Mouse (Mus musculus): ENCODE data around the gene Tbx2. TPM values are rescaled to one million over a fixed set of nuclear protein-coding genes. Genes with fewer than 3 reads are reported as not detected.

Tbx2 gene
- polyA plus RNA-seq (2015; fragmentation: Nextera tagmentation; extraction: Ambion mirVana) = 2.9 and 3.1 TPM in 2 replicates

DNA sequence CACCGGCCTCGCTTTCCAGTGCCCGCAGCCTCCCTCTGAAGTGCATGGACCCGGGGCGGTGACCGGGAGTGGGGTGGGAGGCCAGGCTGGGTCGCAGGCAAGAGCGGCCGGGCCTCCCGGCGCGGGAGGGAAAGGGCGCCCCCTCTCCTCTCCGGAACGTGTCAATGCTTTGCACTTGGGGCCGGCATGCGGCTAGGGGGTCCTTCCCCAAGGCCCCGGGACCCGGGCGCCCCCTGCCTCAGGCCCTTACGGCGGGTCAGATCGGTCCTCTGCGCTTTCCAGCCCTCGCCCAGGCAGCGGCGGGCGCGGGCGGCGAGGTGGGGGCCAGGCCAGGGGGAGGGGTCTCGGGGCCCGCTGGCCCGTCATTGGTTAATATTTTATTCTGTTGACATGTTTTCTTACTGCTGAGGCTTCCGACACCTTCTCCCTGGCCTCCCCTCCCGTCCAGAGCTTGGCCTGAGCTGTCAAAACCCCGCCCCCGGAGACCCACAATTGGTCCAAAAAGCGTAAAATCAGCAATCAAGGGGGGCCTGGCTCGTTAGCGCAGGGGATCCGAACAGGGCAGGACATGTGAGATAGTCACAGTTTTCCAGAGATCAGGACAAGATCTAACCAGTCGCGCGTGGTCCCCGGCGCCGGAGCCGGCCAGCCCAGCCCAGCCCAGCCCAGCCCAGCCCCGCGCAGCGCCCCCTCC, at the start of gene Tbx2:
Gene Tbx2 (plus strand): TSS at position 321 of the 694 bp plus-strand sequence.
- Histone ChIP-seq H3K27ac (ENCODE audit: low read length) (peak within 1 kb of the TSS; percentile 89), H3K9me3 (replicated peaks; ENCODE audit: control insufficient read depth, low read length) (no peaks in the 10 kb centered on the region), H3K36me3 (ENCODE audit: control insufficient read depth, insufficient read depth, low read length) (no peaks in the 10 kb centered on the region), H3K4me2 (ENCODE audit: low read depth, low read length) (peak within 1 kb of the TSS; percentile 93), H3K4me3 (replicated peaks; ENCODE audit: low read length) (peak within 1 kb of the TSS; percentile 66), H3K4me1 (ENCODE audit: control insufficient read depth, insufficient read depth, low read length) (peaks cover 27% of the 10 kb centered on the region), H3K9ac (ENCODE audit: low read length) (peak within 1 kb of the TSS; percentile 91), H3K27me3 (ENCODE audit: control insufficient read depth, insufficient read depth, low read length) (peaks cover 52% of the 10 kb centered on the region)
- ATAC-seq (ENCODE audit: insufficient read depth, low FRiP score) = peak; percentile 77
- 1% methylated on average over 52 of the region's 52 CpGs for WGBS

DNA sequence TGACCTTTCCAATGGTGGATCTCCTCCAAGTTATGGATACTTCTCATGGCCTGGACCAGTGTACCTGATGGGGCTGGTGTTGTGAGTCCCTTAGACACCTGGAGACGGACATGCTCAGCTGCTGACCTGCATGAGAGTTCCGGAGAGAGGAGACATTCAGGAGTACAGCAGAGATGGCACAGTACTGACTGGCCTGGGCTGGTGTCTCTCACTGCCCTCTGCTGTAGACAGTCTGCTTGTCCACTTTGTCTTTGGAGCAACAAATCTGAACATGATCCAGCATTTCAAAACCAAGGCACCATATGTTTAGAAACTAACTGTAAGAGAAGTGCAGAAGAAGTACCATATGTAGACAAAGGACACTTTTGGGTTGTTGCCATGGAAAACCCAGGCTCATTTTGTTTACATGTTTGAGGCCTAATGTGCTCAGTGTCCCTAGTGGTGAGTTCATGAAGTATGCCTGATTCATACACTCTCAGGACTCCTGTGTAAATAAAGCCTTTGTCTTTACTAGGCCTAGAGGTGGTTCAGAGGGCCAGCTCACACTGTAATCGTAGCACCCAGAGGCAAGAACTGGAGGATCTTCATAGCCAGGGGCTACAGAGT, 46.1 kb upstream of the Tbx2 start:
- Histone ChIP-seq H3K9ac (ENCODE audit: low read length) (no peak overlapping the region), H3K4me1 (ENCODE audit: control insufficient read depth, insufficient read depth, low read length) (peaks cover 11% of the 10 kb centered on the region), H3K4me2 (ENCODE audit: low read depth, low read length) (no peak overlapping the region), H3K27me3 (ENCODE audit: control insufficient read depth, insufficient read depth, low read length) (no peaks in the 10 kb centered on the region), H3K27ac (ENCODE audit: low read length) (0 out of 2 replicates have a peak overlapping the region, but pooled peaks have one; percentile 1), H3K4me3 (replicated peaks; ENCODE audit: low read length) (no peak overlapping the region), H3K36me3 (ENCODE audit: control insufficient read depth, insufficient read depth, low read length) (no peaks in the 10 kb centered on the region), H3K9me3 (replicated peaks; ENCODE audit: control insufficient read depth, low read length) (no peaks in the 10 kb centered on the region)
- ATAC-seq (ENCODE audit: insufficient read depth, low FRiP score) = peak; percentile 42; the same call in 1 of the 2 replicates
- 68% methylated on average over 3 of the region's 3 CpGs for WGBS

GRCm38 (mm10) chr11:85789750-85790149, 42.6 kb upstream of the Tbx2 start:
- H3K9ac ChIP-seq (ENCODE audit: low read length) = peak overlapping the region; percentile 9; the same call in 1 of the 2 replicates
- H3K4me2 ChIP-seq (ENCODE audit: low read depth, low read length) = no peak overlapping the region
- no peaks in the 10 kb centered on the region for H3K36me3 ChIP-seq (ENCODE audit: control insufficient read depth, insufficient read depth, low read length)
- no peaks in the 10 kb centered on the region for H3K9me3 ChIP-seq (replicated peaks; ENCODE audit: control insufficient read depth, low read length)
- no peaks in the 10 kb centered on the region for H3K27me3 ChIP-seq (ENCODE audit: control insufficient read depth, insufficient read depth, low read length)
- H3K4me3 ChIP-seq (replicated peaks; ENCODE audit: low read length) = no peak overlapping the region
- ATAC-seq (ENCODE audit: insufficient read depth, low FRiP score) = no peak
- 81% methylated on average over 7 of the region's 7 CpGs for WGBS
- peaks cover 17% of the 10 kb centered on the region for H3K4me1 ChIP-seq (ENCODE audit: control insufficient read depth, insufficient read depth, low read length)
- peak overlapping the region; percentile 80; the same call in 1 of the 2 replicates for H3K27ac ChIP-seq (ENCODE audit: low read length)

- Histone ChIP-seq H3K4me3 (replicated peaks; ENCODE audit: low read length) (no peak overlapping the region), H3K9me3 (replicated peaks; ENCODE audit: control insufficient read depth, low read length) (no peaks in the 10 kb centered on the region), H3K9ac (ENCODE audit: low read length) (peak overlapping the region; percentile 9; the same call in 1 of the 2 replicates), H3K27ac (ENCODE audit: low read length) (peak overlapping the region; percentile 80), H3K36me3 (ENCODE audit: control insufficient read depth, insufficient read depth, low read length) (no peaks in the 10 kb centered on the region), H3K4me1 (ENCODE audit: control insufficient read depth, insufficient read depth, low read length) (peaks cover 17% of the 10 kb centered on the region), H3K4me2 (ENCODE audit: low read depth, low read length) (no peak overlapping the region), H3K27me3 (ENCODE audit: control insufficient read depth, insufficient read depth, low read length) (no peaks in the 10 kb centered on the region)
- 63% methylated on average over 2 of the region's 2 CpGs for WGBS
- peak; percentile 52; the same call in 1 of the 2 replicates for ATAC-seq (ENCODE audit: insufficient read depth, low FRiP score)
Observed at GRCm38 (mm10) chr11:85790267-85790666, 42.1 kb upstream of the Tbx2 start.

DNA sequence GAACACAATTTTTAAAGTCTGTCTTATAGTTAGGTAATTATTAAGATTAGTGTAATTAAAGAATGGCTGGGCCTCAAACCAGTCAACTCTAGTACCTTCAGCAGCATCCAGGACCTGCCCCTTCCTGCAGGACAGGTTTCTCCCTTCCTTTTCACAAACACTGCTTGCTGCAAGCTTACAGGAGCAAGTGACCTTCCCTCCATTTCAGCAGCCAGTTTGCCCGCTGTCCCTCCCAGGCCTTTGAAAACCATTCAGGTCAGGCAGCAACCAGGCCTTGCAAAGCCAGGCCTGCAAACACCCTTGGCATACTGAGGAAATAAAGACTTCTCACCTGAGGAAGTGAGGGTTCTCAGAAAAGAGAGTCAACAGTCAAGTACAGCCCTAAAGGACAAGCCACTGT, 41.1 kb upstream of the Tbx2 start:
- Histone ChIP-seq H3K4me1 (ENCODE audit: control insufficient read depth, insufficient read depth, low read length) (peaks cover 17% of the 10 kb centered on the region), H3K27ac (ENCODE audit: low read length) (peak overlapping the region; percentile 80), H3K27me3 (ENCODE audit: control insufficient read depth, insufficient read depth, low read length) (no peaks in the 10 kb centered on the region), H3K4me2 (ENCODE audit: low read depth, low read length) (no peak overlapping the region), H3K9me3 (replicated peaks; ENCODE audit: control insufficient read depth, low read length) (no peaks in the 10 kb centered on the region), H3K4me3 (replicated peaks; ENCODE audit: low read length) (no peak overlapping the region), H3K36me3 (ENCODE audit: control insufficient read depth, insufficient read depth, low read length) (no peaks in the 10 kb centered on the region), H3K9ac (ENCODE audit: low read length) (no peak overlapping the region)
- WGBS = 82% methylated on average over 1 of the region's 1 CpGs
- no peak for ATAC-seq (ENCODE audit: insufficient read depth, low FRiP score)

GRCm38 (mm10) chr11:85792534-85793215, 39.7 kb upstream of the Tbx2 start:
- peaks cover 14% of the 10 kb centered on the region for H3K4me1 ChIP-seq (ENCODE audit: control insufficient read depth, insufficient read depth, low read length)
- H3K4me3 ChIP-seq (replicated peaks; ENCODE audit: low read length) = no peak overlapping the region
- H3K9ac ChIP-seq (ENCODE audit: low read length) = no peak overlapping the region
- H3K27ac ChIP-seq (ENCODE audit: low read length) = peak overlapping the region; percentile 80
- WGBS = 61% methylated on average over 12 of the region's 12 CpGs
- ATAC-seq (ENCODE audit: insufficient read depth, low FRiP score) = peak; percentile 89
- H3K27me3 ChIP-seq (ENCODE audit: control insufficient read depth, insufficient read depth, low read length) = no peaks in the 10 kb centered on the region
- no peaks in the 10 kb centered on the region for H3K9me3 ChIP-seq (replicated peaks; ENCODE audit: control insufficient read depth, low read length)
- no peak overlapping the region for H3K4me2 ChIP-seq (ENCODE audit: low read depth, low read length)
- no peaks in the 10 kb centered on the region for H3K36me3 ChIP-seq (ENCODE audit: control insufficient read depth, insufficient read depth, low read length)

DNA sequence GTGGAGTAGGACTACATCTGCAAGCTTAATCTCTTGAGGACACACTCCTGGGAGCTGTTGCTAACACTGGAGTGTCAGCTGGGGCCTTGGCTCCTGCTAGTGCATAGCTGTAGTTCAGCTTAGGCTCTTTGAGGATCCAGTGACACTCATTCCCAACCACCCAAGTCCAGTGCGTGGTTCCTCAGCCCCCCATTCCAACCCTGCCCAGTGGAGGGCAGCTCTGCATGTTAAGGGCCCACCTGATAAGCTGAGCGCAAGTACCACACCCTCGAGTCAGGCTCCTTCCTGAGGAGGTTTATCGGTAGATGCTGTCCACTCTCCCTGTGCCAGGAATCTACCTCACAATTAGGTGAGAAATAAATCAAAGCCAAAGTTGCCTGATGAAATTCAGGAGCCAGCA, 32.9 kb upstream of the Tbx2 start:
- Histone ChIP-seq H3K9ac (ENCODE audit: low read length) (no peak overlapping the region), H3K9me3 (replicated peaks; ENCODE audit: control insufficient read depth, low read length) (no peaks in the 10 kb centered on the region), H3K36me3 (ENCODE audit: control insufficient read depth, insufficient read depth, low read length) (no peaks in the 10 kb centered on the region), H3K4me1 (ENCODE audit: control insufficient read depth, insufficient read depth, low read length) (peaks cover 6% of the 10 kb centered on the region; the same call in 1 of the 2 replicates), H3K4me2 (ENCODE audit: low read depth, low read length) (no peak overlapping the region), H3K27me3 (ENCODE audit: control insufficient read depth, insufficient read depth, low read length) (no peaks in the 10 kb centered on the region), H3K27ac (ENCODE audit: low read length) (no peak overlapping the region), H3K4me3 (replicated peaks; ENCODE audit: low read length) (no peak overlapping the region)
- ATAC-seq (ENCODE audit: insufficient read depth, low FRiP score) = no peak
- WGBS = 37% methylated on average over 4 of the region's 4 CpGs

DNA sequence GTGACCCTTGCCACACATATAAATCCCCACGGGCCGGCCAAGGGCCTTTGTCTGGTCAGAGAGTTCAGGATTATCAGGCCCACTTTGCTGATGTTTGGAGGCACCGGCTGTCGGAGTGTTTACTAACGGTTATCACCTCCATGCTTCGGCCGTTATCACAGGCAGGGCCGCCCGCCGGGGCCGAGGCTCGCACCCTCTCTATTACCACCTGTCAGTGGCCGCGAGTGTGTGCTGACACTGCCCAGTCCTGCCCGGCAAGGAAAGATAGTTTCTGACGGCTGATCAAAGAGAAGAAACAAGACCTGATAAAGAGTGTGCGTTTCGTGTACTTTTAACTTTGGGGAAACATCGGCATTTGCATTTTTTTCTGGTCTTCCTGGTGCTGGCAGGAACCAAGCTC, 32.5 kb upstream of the Tbx2 start:
- no peak overlapping the region for H3K9ac ChIP-seq (ENCODE audit: low read length)
- no peak overlapping the region for H3K4me3 ChIP-seq (replicated peaks; ENCODE audit: low read length)
- H3K4me2 ChIP-seq (ENCODE audit: low read depth, low read length) = no peak overlapping the region
- no peak for ATAC-seq (ENCODE audit: insufficient read depth, low FRiP score)
- WGBS = 23% methylated on average over 19 of the region's 19 CpGs
- no peaks in the 10 kb centered on the region for H3K9me3 ChIP-seq (replicated peaks; ENCODE audit: control insufficient read depth, low read length)
- H3K27me3 ChIP-seq (ENCODE audit: control insufficient read depth, insufficient read depth, low read length) = no peaks in the 10 kb centered on the region
- H3K4me1 ChIP-seq (ENCODE audit: control insufficient read depth, insufficient read depth, low read length) = peaks cover 6% of the 10 kb centered on the region; the same call in 1 of the 2 replicates
- no peaks in the 10 kb centered on the region for H3K36me3 ChIP-seq (ENCODE audit: control insufficient read depth, insufficient read depth, low read length)
- H3K27ac ChIP-seq (ENCODE audit: low read length) = no peak overlapping the region

- no peak overlapping the region for H3K4me2 ChIP-seq (ENCODE audit: low read depth, low read length)
- H3K4me1 ChIP-seq (ENCODE audit: control insufficient read depth, insufficient read depth, low read length) = peaks cover 6% of the 10 kb centered on the region; the same call in 1 of the 2 replicates
- WGBS = 69% methylated on average over 11 of the region's 11 CpGs
Observed at GRCm38 (mm10) chr11:85800380-85800779, 32.0 kb upstream of the Tbx2 start.

More at GRCm38 (mm10) chr11:85800380-85800779, 32.0 kb upstream of the Tbx2 start:
- Histone ChIP-seq H3K27me3 (ENCODE audit: control insufficient read depth, insufficient read depth, low read length) (no peaks in the 10 kb centered on the region), H3K4me3 (replicated peaks; ENCODE audit: low read length) (no peak overlapping the region), H3K27ac (ENCODE audit: low read length) (no peak overlapping the region), H3K9ac (ENCODE audit: low read length) (no peak overlapping the region), H3K9me3 (replicated peaks; ENCODE audit: control insufficient read depth, low read length) (no peaks in the 10 kb centered on the region), H3K36me3 (ENCODE audit: control insufficient read depth, insufficient read depth, low read length) (no peaks in the 10 kb centered on the region)
- ATAC-seq (ENCODE audit: insufficient read depth, low FRiP score) = no peak
